Mouse (Mus musculus): ENCODE results near the gene Alg10b.
A peak's percentile ranks its signal among the peaks of the same experiment; 100 is the strongest.
"Not testable (repeated sequence)": the region's sequence is repeated elsewhere in the genome, so short reads cannot be mapped to it uniquely, and the experiment has no call there.

The Alg10b gene

DNA sequence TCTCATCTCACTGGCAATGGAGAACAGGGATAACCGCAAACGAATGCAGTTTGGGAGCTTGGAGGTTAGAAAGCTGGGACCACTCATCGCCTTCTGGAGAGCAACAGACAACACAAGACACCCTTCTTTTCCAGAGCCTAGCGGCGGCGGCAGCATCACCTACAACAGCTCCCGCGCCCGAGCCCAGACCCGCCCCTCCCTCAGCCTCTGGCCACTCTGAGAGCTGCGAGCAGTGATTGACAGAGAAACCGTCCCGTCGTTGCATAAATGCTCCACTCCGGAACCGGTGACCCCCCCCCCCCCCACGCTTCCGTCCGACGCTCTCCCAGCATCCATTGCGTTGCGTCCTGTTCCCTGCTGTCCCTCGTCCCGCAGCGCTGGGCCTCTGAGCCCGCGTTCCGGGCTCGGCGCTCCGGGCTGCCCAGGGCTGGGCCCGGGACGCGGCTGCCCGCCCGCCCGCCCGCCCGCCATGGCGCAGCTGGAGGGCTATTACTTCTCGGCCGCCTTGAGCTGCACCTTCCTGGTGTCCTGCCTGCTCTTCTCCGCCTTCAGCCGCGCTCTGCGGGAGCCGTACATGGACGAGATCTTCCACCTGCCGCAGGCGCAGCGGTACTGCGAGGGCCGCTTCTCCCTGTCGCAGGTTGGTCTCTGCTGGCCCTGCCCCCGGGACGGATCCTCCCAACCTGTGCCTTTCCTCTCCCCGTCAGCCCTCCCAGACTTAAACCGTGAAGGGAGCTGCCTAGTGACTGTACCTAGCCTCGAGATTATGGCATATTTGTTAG lies at the start of gene Alg10b:
TSS of gene Alg10b (plus strand) at position 343 of the 782 bp plus-strand sequence.
- DNase-seq (ENCODE audit: low read depth, low spot score), result peak; percentile 87

DNA sequence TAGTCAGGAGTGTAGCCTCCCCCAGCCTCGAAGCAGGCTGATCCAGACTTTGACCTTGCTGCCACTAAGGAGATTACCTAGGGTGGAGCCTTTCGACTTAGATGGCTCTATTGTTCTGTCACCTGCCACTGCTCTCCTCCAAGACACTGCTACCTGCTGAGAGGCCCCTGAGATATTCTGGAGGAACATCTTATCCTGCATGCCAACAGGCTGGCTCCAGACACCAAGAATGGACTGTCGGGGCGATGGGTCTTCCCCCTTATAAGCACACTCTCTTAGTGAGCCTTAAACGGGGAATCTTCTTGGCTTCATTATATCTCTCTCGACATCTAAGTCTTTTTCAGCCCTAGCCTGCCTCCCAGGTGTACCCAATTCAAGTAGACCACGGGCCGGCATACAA lies 41.0 kb upstream of the Alg10b start:
- DNase-seq (ENCODE audit: low read depth, low spot score), result not testable (repeated sequence)

DNA sequence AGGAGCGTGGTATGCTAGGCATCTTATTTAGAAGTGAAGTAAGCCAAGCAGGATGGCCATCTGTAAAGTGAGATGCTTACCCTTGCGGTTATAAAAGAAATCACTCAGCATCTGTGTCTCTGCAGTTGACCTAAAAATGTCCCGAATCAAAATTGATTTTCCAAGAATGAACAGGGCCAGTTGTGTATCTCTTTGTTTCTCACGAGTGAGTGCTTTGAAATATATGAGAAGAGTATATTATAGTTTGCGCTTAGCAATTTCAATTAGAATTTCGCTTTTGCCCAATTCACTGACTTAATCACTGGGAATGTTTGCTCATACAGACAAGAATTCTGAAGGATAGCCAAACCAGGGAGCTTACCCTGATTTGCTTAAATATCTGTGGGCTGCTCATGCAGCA lies 40.6 kb upstream of the Alg10b start:
- DNase-seq (ENCODE audit: low read depth, low spot score), result no peak

DNA sequence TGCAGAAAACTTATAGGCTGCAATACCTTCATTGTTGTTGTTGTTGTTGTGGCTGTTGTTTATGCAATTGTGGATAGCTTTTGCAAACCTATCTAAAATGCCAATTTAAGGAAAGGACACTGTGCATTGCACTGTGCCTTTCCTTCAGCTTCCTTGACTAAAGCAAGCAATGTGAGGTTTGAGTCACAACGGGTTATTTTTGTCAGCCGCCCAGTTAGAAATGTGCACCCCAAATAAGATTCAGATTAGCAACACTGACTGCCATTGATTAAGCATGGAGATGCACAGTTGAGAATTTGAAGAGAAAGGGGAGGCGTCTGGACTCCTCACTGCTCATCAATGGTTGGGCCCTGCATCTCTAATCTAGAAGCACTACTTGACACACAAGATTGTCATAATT lies 39.4 kb upstream of the Alg10b start:
- no peak for DNase-seq (ENCODE audit: low read depth, low spot score)

DNA sequence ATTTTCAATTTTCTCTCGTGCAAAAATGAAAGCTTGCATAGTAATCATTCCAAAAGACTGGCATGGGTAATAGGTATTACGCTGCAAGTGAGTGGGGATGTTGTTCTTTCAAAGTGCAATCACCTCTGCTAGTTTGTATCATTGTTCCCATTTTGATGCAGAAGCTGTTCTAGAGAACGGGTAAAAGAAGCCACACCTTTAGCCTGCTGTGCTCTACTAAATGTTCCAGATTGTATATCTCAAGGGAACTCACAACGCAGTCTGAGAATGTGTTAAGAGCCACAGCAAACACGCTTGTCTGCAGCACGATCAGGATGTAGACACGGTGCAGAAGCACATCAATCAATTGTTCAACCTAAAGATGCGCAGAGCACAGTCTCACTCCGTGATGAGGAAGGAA lies 34.6 kb upstream of the Alg10b start:
- DNase-seq (ENCODE audit: low read depth, low spot score), result no peak

DNA sequence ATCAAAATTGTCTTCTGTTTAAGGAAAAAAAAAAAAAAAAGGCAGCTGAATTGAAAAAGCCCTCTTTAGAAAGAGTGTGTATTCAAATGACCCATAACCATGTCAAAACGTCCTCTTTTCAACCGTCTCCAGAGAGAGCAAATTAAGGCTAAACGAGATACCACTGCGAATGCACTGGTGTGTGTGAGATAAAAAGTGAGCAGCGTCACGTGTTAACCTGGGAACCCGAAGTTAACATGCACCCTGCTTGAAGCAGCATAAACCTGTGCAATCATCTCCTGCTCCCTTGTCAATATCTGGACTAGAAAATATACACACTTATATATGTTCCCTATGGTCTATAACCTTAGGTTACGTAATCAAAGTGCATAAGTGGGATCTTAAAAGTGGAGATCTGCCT lies 10.2 kb upstream of the Alg10b start:
- DNase-seq (ENCODE audit: low read depth, low spot score), result no peak

DNA sequence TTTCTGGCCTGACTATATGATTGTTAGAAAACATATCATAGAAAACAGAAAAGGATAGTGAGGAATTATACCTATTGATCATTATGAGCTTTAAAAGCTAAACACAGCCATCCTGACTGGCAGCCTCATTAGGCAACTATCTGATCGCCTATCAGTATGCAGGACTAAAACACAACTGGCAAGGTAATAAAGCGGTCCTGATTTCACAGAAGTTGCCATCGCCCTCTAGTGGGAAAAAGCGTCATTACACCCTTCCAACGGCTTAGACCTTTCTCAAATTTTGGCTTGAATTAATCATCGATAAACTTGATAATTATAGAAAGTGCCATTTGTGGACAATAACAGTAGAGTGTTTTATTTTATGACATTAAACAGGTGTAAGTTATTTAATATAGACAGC lies 9.2 kb upstream of the Alg10b start:
- DNase-seq (ENCODE audit: low read depth, low spot score), result peak; percentile 36

DNA sequence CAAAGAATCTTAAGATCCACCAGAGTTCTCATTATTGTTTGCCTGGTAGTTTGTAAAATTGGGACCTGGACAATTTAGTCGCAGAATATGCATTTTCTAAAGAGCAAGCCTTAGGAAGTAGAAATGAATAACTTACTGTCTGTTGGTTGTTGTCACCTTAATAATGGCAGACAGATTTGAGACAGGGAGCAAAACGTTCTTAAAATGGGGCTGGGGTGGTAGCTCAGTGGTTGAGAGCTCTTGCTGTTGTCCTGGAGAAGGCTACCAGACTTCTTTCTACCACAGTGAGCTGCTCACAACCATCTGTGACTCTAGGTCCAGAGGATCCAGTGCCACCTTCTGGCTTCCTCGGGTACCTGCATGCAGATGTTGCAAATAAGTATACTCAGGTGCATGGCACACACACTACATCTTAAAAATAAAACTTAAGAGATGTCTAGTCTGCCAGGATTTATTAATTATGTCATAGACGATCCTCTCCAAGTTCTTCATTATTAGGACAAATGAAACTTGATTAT lies 1.0 kb downstream of the Alg10b start:
- no peak for DNase-seq (ENCODE audit: low read depth, low spot score)

DNA sequence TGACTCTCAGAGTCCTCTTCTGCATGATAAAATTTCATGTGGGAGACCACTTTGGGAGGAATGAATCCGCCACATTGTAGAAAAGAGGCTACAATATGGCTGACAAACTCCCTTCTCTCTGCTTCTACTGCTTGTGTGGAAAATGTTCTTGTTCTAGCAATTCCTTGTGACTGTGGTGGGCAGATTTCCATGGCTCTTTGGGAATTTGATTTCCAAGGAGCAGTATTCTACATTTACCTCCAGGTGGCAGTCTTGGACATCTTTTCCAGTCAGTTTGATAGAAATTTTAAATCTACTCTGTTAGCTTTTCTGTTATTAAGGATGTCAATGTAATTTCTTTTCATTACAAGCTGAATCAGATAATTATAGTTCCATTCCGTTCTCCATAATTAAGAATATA lies 13.5 kb downstream of the Alg10b start:
- peak; percentile 30 for DNase-seq (ENCODE audit: low read depth, low spot score)

DNA sequence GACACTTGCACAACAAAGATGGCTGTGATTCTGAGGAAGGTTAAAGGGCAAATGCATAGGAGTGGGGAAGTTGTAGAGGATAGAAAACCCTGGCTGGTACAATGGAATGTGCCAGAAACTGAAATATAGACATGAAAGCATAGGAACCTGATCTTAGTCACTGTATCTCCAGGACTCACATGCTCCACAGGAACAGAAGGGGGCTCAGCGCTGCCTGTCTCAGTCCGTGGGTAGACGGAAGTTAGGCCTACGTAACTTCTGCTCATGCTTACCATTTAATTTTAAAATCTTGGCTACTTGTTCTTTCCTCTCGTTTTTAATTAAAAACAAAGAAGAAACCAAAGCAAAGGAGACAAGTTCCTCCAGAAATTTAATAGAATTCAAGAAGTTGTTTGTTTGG lies 20.0 kb downstream of the Alg10b start:
- DNase-seq (ENCODE audit: low read depth, low spot score), result no peak

DNA sequence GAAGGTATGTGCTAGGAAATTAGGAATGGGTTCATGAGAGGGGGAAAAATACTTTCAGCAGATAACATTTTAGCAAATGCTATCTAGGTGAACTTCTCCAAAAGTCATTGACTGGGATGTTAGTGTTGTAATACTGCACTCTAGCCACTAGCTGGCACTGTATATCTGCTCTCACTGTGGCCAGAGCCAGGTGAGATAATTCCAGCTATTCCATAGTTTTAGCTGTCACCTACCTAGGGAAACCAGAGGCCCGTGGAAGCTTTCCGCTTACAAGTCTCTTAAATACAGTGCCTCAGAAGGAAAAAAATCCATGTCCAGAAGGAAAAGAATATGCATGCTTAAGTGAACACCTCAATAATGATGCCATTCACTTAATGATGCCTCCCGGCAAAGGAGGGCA lies 25.6 kb downstream of the Alg10b start:
- DNase-seq (ENCODE audit: low read depth, low spot score), result no peak

DNA sequence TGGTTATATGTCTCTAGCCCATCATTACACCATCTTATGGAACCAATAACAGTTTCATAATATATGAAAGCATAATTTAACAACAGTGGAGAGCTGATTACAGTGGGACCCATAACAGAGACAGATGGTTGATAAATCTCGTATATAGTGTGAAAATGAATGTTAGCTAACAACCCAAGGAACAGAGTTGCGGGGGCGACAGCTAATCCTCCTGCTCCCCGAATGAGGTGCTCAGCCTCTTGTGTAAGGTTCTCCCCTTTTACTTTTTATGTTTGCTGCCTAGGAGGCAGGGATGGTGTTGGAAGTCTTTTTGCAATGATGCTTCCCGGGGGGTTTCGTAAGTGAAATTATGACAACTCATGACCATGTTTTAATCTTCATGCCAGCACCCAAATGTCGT lies 58.8 kb downstream of the Alg10b start:
- DNase-seq (ENCODE audit: low read depth, low spot score), result no peak
